Comparison of ENCODE assay signal across 8 mouse cellular contexts in the genomic region with DNA sequence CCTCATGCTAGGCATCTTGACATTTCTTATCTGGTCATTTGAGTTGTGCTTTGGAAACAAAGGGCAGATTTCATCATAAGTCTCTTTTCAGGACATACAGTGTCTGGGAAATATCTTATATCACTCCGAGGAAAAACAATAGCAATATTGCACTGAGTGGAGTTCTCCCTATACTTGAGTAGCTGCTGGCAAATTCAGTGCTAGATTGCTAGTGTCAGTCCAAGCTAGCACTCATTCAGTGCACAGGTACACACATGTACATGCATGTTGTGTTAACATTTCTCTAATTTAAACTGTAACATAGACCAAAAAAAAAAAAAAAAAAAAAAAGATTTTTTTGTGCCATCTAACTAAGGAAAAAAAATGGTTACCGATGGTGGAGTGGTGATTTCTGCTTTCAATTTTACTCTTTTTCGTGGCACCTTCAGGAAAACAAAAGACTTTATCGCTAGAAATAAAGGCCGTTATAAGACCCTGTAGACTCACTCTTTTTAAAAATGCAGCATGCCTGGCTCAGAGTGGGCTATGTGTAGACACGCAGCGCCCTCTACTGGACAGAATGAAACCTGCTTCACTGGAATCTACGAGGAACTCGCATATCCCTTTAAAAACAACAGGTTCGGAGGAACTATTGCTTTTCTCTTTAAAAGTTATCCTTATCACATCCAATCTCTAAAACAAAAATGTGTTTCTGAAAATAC.
DNase-seq lines count a peak whose midpoint lies in the region; ATAC-seq and TF ChIP-seq lines count a peak whose summit lies in the region.

No protein-coding gene starts in this region.

- H3K4me1 ChIP-seq in forebrain, embryonic 16.5 days (replicated peaks; ENCODE audit: control insufficient read depth, insufficient read depth, low read length): no peaks in the 10 kb centered on the region; the same call in 1 of the 2 replicates
- H3K4me1 ChIP-seq in thymus, adult 2 months (replicated peaks; ENCODE audit: control insufficient read depth, insufficient read depth, low read length): peaks cover 9% of the 10 kb centered on the region

- no peak overlapping the region for H3K9ac ChIP-seq in forebrain, embryonic 16.5 days (replicated peaks; ENCODE audit: low read depth, low read length)

- TF ChIP-seq POLR2A in thymus, adult 2 months (IDR thresholded peaks at IDR 0.05; ENCODE audit: control insufficient read depth, extremely low read depth, insufficient read depth, low read length, poor library complexity): no peak

- TF ChIP-seq CTCF in thymus, adult 2 months (IDR thresholded peaks at IDR 0.05; ENCODE audit: borderline replicate concordance, control insufficient read depth, extremely low read depth, insufficient read depth, low read length, poor library complexity): no peak

- no peaks in the 10 kb centered on the region for H3K27me3 ChIP-seq in forebrain, embryonic 16.5 days (replicated peaks; ENCODE audit: control insufficient read depth, insufficient read depth, low read length)
- H3K27me3 ChIP-seq in thymus, adult 2 months (ENCODE audit: control insufficient read depth, insufficient read depth, low read length): no peaks in the 10 kb centered on the region

- H3K27ac ChIP-seq in forebrain, embryonic 16.5 days (ENCODE audit: low read length): no peak overlapping the region
- no peak overlapping the region; the same call in 1 of the 2 replicates for H3K27ac ChIP-seq in thymus, adult 2 months (ENCODE audit: control insufficient read depth, insufficient read depth, low read length)

- intact Hi-C loops in heart, postnatal 25 days (cut with DNase I): loop anchor here (2.0 to 10.0 kb wide), 4 partner anchors 77 to 793 kb away; no protein-coding TSS in a partner anchor

- ATAC-seq in forebrain, embryonic 16.5 days: peak; percentile 92
- peak; percentile 86 for ATAC-seq in neutrophil, adult 5-6 weeks (ENCODE audit: extremely low read depth, insufficient number of reproducible peaks, low FRiP score, poor library complexity, severe bottlenecking)

- H3K9me3 ChIP-seq in forebrain, embryonic 16.5 days (ENCODE audit: control insufficient read depth, low read length): no peaks in the 10 kb centered on the region

- 16% methylated on average over 10 of the region's 10 CpGs for WGBS in forebrain, embryonic 16.5 days
- 16% methylated on average over 10 of the region's 10 CpGs for WGBS in thymus, adult 2 months

- H3K36me3 ChIP-seq in forebrain, embryonic 16.5 days (ENCODE audit: control insufficient read depth, insufficient read depth): no peaks in the 10 kb centered on the region
- H3K36me3 ChIP-seq in thymus, adult 2 months (ENCODE audit: control insufficient read depth, insufficient read depth, low read length): peaks cover 32% of the 10 kb centered on the region

- H3K4me3 ChIP-seq in forebrain, embryonic 16.5 days (replicated peaks; ENCODE audit: low read length): peak overlapping the region; percentile 37
- H3K4me3 ChIP-seq in thymus, adult 2 months (ENCODE audit: control insufficient read depth, insufficient read depth, low read length): 0 out of 2 replicates have a peak overlapping the region, but pooled peaks have one; percentile 23

- peak overlapping the region; percentile 49 for H3K4me2 ChIP-seq in forebrain, embryonic 16.5 days (ENCODE audit: low read length)

- DNase-seq in ES-CJ7 (ENCODE audit: low read depth, low spot score): peak; percentile 80
- peak; percentile 45 for DNase-seq in c-Kit-positive CD71-positive TER-119-positive erythroid progenitor cells, embryonic 14.5 days (ENCODE audit: low spot score)
- DNase-seq in heart, postnatal 25 days (ENCODE audit: low spot score): peak; percentile 15
- DNase-seq in layer of hippocampus, adult 18-20 months (ENCODE audit: low spot score in 2 of 2): peak; percentile 74 to 95
- DNase-seq in lung, adult 18-20 months: peak; percentile 51 to 69
- peak; percentile 88 for DNase-seq in thymus, adult 2 months

Comparison
In these comparisons a context has a peak if more than half of its experiments do, and no peak if none do; other contexts are left out.
1. DNase-seq: peak in every context shown above with its lines; median percentile 88 in thymus, adult 2 months; 84 in layer of hippocampus, adult 18-20 months; 80 in ES-CJ7; 60 in lung, adult 18-20 months; 45 in c-Kit-positive CD71-positive TER-119-positive erythroid progenitor cells, embryonic 14.5 days; 15 in heart, postnatal 25 days.